Mouse (Mus musculus): ENCODE measurements at regions not wholly inside any gene's neighbourhood (a gene's known extent, or its start where the extent isn't known, plus 50 kb on each side); places are given as distances from the start of the nearest gene placed in this dataset.

GRCm38 (mm10) chr8:87116190-87116765, 231.2 kb upstream of the N4bp1 start:
- DNase-seq (ENCODE audit: low read depth, low spot score): no peak

GRCm38 (mm10) chr8:87112355-87112754, 227.3 kb upstream of the N4bp1 start:
- DNase-seq (ENCODE audit: low read depth, low spot score): no peak

- DNase-seq (ENCODE audit: low read depth, low spot score): peak; percentile 42
Observed at GRCm38 (mm10) chr8:87105106-87105505, 220.0 kb upstream of the N4bp1 start.

- DNase-seq (ENCODE audit: low read depth, low spot score): no peak
Observed at GRCm38 (mm10) chr8:87095211-87095610, 210.2 kb upstream of the N4bp1 start.

GRCm38 (mm10) chr8:87094685-87095084, 209.6 kb upstream of the N4bp1 start:
- DNase-seq (ENCODE audit: low read depth, low spot score): no peak

GRCm38 (mm10) chr8:87093716-87094115, 208.7 kb upstream of the N4bp1 start:
- DNase-seq (ENCODE audit: low read depth, low spot score): no peak

GRCm38 (mm10) chr8:87093081-87093480, 208.0 kb upstream of the N4bp1 start:
- no peak for DNase-seq (ENCODE audit: low read depth, low spot score)

- DNase-seq (ENCODE audit: low read depth, low spot score): no peak
Observed at GRCm38 (mm10) chr8:87087451-87088095, 202.5 kb upstream of the N4bp1 start.

GRCm38 (mm10) chr8:87078260-87078659, 193.2 kb upstream of the N4bp1 start:
- no peak for DNase-seq (ENCODE audit: low read depth, low spot score)

GRCm38 (mm10) chr8:87075921-87076320, 190.9 kb upstream of the N4bp1 start:
- DNase-seq (ENCODE audit: low read depth, low spot score): no peak

GRCm38 (mm10) chr8:87071224-87071623, 186.2 kb upstream of the N4bp1 start:
- DNase-seq (ENCODE audit: low read depth, low spot score): no peak

GRCm38 (mm10) chr8:87067106-87067505, 182.0 kb upstream of the N4bp1 start:
- DNase-seq (ENCODE audit: low read depth, low spot score): no peak

GRCm38 (mm10) chr8:87064768-87065167, 179.7 kb upstream of the N4bp1 start:
- no peak for DNase-seq (ENCODE audit: low read depth, low spot score)

GRCm38 (mm10) chr8:87064250-87064747, 179.2 kb upstream of the N4bp1 start:
- DNase-seq (ENCODE audit: low read depth, low spot score): no peak

GRCm38 (mm10) chr8:87063588-87063987, 178.5 kb upstream of the N4bp1 start:
- DNase-seq (ENCODE audit: low read depth, low spot score): no peak

- DNase-seq (ENCODE audit: low read depth, low spot score): no peak
Observed at GRCm38 (mm10) chr8:87049746-87050145, 164.7 kb upstream of the N4bp1 start.

GRCm38 (mm10) chr8:87049196-87049595, 164.1 kb upstream of the N4bp1 start:
- no peak for DNase-seq (ENCODE audit: low read depth, low spot score)

- DNase-seq (ENCODE audit: low read depth, low spot score): no peak
Observed at GRCm38 (mm10) chr8:87046590-87046989, 161.5 kb upstream of the N4bp1 start.

- DNase-seq (ENCODE audit: low read depth, low spot score): no peak
Observed at GRCm38 (mm10) chr8:87043016-87043415, 158.0 kb upstream of the N4bp1 start.

- DNase-seq (ENCODE audit: low read depth, low spot score): no peak
Observed at GRCm38 (mm10) chr8:87037620-87038380, 152.7 kb upstream of the N4bp1 start.

GRCm38 (mm10) chr8:87035996-87036395, 150.9 kb upstream of the N4bp1 start:
- no peak for DNase-seq (ENCODE audit: low read depth, low spot score)

- no peak for DNase-seq (ENCODE audit: low read depth, low spot score)
Observed at GRCm38 (mm10) chr8:87028171-87028570, 143.1 kb upstream of the N4bp1 start.

- no peak for DNase-seq (ENCODE audit: low read depth, low spot score)
Observed at GRCm38 (mm10) chr8:87025946-87026345, 140.9 kb upstream of the N4bp1 start.

Data from telencephalon, adult 2 months (tissue).